Mouse (Mus musculus) limb, embryonic 10.5 days (tissue): Measurements from ENCODE around the gene Gdpd5. TPM values are rescaled to one million over a fixed set of nuclear protein-coding genes. Genes with fewer than 3 reads are reported as not detected.

Experiments used
- DNase-seq: peaks from one replicate; pipeline ENCODE4 v3.0.0-alpha.2; 2017; ENCODE audit warnings: low spot score
- H3K27ac ChIP-seq: fragments of 300-500 bp; sonication (generic); 2 replicates; pipeline ENCODE4 v1.5.1; 2016; ENCODE audit warnings: mild to moderate bottlenecking
- H3K27me3 ChIP-seq: fragments of 300-500 bp; sonication (generic); 2 replicates; pipeline ENCODE4 v1.6.1; 2016; ENCODE audit warnings: low read depth, mild to moderate bottlenecking; ENCODE audit not compliant: poor library complexity, severe bottlenecking
- H3K36me3 ChIP-seq: fragments of 300-500 bp; sonication (generic); 2 replicates; pipeline ENCODE4 v1.6.1; 2016; ENCODE audit warnings: mild to moderate bottlenecking, moderate library complexity
- H3K4me1 ChIP-seq: fragments of 300-500 bp; sonication (generic); 2 replicates; pipeline ENCODE4 v1.6.1; 2016
- H3K4me3 ChIP-seq: fragments of 300-500 bp; sonication (generic); 2 replicates; pipeline ENCODE4 v1.5.1; 2016; ENCODE audit warnings: mild to moderate bottlenecking, moderate library complexity
- H3K9me3 ChIP-seq: fragments of 300-500 bp; sonication (generic); replicated peaks from 2 replicates; pipeline ENCODE4 v1.6.1; 2016; ENCODE audit warnings: mild to moderate bottlenecking
- WGBS: fragments of 180-500 bp; shearing (Covaris S2); methylation state at CpG from one replicate; pipeline ENCODE4 v1.1.7; 2016; 5-methylcytosine and 5-hydroxymethylcytosine counted together
- polyA plus RNA-seq: library from polyadenylated mRNA; unstranded; fragments of >200 nt; fragmentation: Nextera tagmentation; extraction: Ambion mirVana; gene quantifications from 2 replicates; pipeline ENCODE4 v1.2.1, GENCODE M21; 2016

Gdpd5 gene
- polyA plus RNA-seq, result 9.9 and 12.3 TPM in 2 replicates

DNA sequence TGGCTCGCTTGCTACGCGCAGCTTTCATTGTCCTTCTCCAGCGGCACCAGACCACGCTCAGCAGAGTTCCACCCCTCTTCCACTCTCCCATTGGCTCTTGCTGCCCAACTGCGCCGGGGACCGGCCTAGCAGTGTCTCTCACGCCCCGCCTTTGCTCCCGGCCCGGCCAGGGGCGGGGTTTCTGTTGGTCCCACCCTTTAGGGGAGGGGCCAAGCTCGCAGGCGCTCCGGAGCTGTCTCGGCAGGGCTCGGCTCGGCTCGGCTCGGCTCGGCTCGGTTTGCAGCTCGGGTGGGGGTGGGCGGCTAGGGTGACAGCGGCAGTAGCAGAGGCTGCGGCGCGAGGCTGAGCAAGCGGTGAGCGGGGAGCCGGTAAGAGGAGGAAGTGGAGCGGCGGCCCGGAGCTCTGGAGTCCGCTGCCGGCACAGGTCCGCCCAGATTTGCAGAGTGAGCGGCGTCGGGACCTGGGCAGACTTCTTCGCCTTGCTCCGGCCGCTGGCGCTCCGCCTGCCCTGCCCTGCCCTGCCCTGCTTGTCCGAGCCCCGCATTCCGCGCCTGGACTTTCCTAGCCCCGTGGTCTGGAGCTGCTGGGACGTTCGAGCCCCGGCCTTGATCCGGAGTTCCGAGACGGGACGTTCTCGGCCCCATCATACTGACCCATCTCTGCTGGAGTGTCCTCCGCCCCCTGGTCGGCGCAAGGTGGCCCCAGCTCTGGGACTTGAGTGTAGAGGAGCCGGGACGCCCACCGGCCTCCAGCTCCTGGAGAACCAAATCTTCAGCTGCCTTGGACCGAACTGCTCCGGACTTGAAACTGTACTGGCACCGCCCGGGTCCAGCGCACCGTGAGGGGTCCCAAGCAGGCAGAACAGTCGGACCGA is at the start of gene Gdpd5:
TSS of gene Gdpd5 (plus strand) at position 201 of the 874 bp plus-strand sequence.
- no peaks in the 10 kb centered on the region for H3K9me3 ChIP-seq
- H3K4me1 ChIP-seq, result peaks cover 62% of the 10 kb centered on the region
- peak; percentile 100 for DNase-seq
- WGBS, result under 1% methylated on average over 72 of the region's 73 CpGs
- H3K27ac ChIP-seq, result peak within 1 kb of the TSS; percentile 98
- no peaks in the 10 kb centered on the region for H3K36me3 ChIP-seq
- H3K27me3 ChIP-seq, result peaks cover 23% of the 10 kb centered on the region
- H3K4me3 ChIP-seq, result peak within 1 kb of the TSS; percentile 69

DNA sequence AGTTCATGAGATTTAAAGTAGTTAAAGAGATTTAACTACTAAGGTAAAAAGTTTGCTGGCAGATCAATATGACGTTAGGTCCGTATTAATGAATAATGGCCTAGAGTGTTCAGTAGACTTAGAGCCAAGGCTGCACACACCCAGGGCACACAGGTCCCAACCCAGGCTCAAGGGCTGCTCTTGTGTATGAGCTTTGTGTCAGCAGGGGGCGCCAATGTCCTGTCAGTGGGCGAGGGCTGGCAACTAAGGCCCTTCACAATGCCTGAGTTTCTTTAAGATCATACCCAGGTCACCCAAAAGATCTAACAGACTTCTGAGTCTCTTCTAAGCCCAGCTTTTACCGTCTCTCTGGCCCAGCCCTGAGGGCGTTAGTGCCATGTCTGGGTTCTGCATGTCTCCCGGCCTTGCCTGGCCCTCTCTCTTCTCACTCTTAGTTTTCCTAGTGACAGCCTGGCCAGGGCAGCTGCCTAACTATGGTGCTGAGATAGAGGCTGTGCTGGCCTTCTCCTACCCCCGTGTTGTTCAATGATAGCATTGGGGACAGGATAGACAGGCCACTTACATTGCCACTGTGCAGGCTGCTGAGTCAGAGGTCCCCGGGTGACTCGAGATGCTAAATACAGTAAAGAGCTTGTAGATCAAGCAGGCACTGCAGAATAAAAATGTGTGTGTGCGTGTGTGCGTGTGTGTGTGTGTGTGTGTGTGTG is 48.3 kb upstream of the Gdpd5 start:
- Histone ChIP-seq H3K27ac (peak overlapping the region; percentile 61), H3K4me1 (peaks cover 10% of the 10 kb centered on the region), H3K27me3 (no peaks in the 10 kb centered on the region), H3K36me3 (no peaks in the 10 kb centered on the region), H3K4me3 (no peak overlapping the region), H3K9me3 (no peaks in the 10 kb centered on the region)
- peak; percentile 94 for DNase-seq
- 48% methylated on average over 12 of the region's 12 CpGs for WGBS

DNA sequence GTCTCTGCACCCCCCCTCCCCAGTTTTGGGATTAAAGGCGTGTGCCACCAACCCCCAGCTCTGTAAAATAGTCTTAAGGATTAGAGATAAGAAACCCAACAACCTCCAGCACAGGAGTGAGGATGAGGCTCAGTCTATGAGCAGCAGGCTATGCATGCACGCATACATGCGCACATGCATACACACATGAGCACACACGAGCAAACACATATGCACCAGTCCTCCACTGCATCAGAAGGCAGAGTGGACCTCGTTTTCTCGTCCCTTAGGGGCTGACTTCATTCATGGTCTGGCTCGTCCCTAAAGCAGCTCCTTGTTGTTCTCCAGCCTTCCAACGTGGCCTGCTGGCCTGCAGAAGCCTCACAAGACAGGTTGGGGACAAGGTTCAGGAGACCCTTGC is 40.5 kb upstream of the Gdpd5 start:
- Histone ChIP-seq H3K4me1 (peaks cover 4% of the 10 kb centered on the region), H3K36me3 (peaks cover 58% of the 10 kb centered on the region), H3K9me3 (no peaks in the 10 kb centered on the region), H3K27ac (no peak overlapping the region), H3K4me3 (no peak overlapping the region), H3K27me3 (no peaks in the 10 kb centered on the region)
- no peak for DNase-seq
- 85% methylated on average over 8 of the region's 8 CpGs for WGBS

DNA sequence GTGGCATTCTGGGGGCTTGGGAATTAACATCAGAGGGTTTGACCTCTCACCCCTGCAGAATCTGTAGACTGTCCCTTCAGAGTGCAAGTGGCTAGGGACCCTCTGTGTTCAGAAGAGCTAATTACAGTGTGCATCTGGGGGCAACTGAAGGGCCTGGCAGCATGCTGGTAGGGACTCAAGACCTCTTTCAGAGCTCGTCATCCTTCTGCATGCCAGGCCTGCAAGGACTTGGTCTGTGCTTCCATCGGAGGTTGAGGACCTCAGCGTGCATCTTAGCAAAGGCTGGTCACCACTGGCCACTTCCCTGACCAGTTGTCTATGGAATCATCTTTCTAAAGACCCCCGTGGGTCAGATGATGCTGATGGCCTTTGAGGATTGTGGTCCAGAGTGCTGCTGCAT is 37.6 kb upstream of the Gdpd5 start:
- H3K4me3 ChIP-seq, result no peak overlapping the region
- H3K4me1 ChIP-seq, result peaks cover 9% of the 10 kb centered on the region
- peaks cover 86% of the 10 kb centered on the region for H3K36me3 ChIP-seq
- no peak for DNase-seq
- no peaks in the 10 kb centered on the region for H3K9me3 ChIP-seq
- 83% methylated on average over 4 of the region's 4 CpGs for WGBS
- H3K27me3 ChIP-seq, result no peaks in the 10 kb centered on the region
- H3K27ac ChIP-seq, result no peak overlapping the region

DNA sequence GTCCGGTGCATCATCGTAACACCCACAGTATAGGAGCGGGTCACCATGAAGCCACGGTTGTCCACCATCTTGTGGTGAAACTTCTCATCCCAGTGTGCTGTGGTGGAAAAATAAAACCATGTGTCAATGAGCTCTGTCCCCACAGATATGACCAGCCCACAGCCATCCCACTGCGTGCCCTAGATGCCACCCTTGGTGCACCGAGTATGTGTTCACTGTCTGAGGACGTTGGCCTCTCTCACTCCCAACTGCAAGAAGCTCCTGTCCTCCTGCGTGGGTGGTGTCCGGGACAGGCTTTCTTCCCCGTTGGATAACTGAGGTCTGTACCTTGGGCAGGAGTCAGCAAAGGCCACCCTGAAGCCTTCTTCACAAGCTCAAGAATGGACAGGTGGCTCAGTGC is 33.9 kb upstream of the Gdpd5 start:
- Histone ChIP-seq H3K27ac (no peak overlapping the region), H3K36me3 (peaks cover 94% of the 10 kb centered on the region), H3K4me3 (no peak overlapping the region), H3K27me3 (no peaks in the 10 kb centered on the region), H3K4me1 (peaks cover 41% of the 10 kb centered on the region), H3K9me3 (no peaks in the 10 kb centered on the region)
- DNase-seq, result no peak
- WGBS, result 92% methylated on average over 10 of the region's 10 CpGs

DNA sequence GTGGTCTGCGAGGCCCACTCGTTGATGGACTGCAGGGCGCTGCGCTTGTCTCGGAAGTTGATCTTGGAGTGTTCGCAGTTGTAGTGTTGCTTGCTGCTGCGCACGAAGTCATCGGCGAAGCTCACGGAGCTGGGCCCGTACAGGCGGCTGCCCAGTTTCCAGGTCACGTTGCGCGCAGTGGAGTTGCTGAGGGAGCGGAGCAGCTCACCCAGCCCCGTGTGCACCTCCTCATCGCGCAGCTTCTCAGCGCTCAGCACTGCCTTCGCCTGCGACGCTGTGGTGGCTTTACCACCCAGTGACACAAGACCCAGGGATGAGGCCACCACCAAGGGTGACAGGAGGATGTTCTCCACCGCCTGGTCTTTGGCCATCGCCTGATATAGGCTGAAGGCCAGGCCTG is 32.3 kb upstream of the Gdpd5 start:
- Histone ChIP-seq H3K27me3 (no peaks in the 10 kb centered on the region), H3K4me1 (peaks cover 53% of the 10 kb centered on the region), H3K36me3 (peaks cover 78% of the 10 kb centered on the region), H3K4me3 (peak overlapping the region; percentile 17; the same call in 1 of the 2 replicates), H3K27ac (0 out of 2 replicates have a peak overlapping the region, but pooled peaks have one; percentile 21), H3K9me3 (no peaks in the 10 kb centered on the region)
- WGBS, result 96% methylated on average over 26 of the region's 26 CpGs
- no peak for DNase-seq

DNA sequence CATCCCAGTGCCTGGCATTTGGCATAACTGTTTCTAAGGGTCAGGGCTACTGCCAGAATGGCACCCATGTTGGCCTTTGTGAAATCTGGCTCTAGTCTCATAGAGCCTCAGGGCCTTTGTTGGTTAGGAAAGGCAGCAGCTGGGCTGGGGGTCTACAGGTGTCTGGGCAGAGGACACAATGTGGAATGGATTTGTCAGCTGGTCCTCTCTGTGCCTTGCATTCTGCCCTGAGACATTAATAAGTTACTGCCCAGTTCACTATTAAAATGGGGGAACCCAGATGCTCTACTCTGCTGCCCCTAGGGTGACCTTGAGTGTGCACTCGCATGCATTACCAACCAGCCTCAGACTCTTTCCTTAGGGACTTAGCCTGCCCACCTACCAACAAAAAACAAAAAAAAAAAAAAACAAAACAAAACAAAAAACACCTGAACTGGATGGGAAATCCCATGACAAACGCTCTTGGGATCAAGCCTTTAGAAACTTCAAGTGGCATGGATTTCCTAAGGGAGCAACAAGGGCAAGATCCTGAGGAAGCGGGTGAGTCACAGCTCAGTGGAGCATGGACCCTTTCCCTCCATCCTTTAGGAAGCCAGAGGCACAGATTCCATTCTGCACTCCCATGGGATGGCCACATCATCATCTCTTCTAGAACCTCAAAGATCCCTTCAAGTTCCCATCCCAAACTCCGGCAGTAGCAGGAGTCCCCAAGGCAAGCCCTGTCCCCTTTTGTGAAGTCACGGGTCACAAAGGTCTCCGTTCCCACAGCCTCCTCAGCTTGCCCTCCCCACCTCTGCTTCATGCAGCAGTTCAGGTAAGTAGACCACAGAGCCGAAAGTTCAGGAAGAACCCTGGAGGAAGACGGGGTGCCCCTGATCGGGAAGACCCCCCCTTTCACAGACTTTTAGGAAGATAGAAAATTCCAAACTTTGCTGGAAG is 31.2 kb upstream of the Gdpd5 start:
- Histone ChIP-seq H3K4me1 (peaks cover 65% of the 10 kb centered on the region), H3K4me3 (peak overlapping the region; percentile 91), H3K27me3 (no peaks in the 10 kb centered on the region), H3K36me3 (peaks cover 66% of the 10 kb centered on the region), H3K9me3 (no peaks in the 10 kb centered on the region), H3K27ac (peak overlapping the region; percentile 97)
- no peak for DNase-seq
- 85% methylated on average over 9 of the region's 9 CpGs for WGBS

DNA sequence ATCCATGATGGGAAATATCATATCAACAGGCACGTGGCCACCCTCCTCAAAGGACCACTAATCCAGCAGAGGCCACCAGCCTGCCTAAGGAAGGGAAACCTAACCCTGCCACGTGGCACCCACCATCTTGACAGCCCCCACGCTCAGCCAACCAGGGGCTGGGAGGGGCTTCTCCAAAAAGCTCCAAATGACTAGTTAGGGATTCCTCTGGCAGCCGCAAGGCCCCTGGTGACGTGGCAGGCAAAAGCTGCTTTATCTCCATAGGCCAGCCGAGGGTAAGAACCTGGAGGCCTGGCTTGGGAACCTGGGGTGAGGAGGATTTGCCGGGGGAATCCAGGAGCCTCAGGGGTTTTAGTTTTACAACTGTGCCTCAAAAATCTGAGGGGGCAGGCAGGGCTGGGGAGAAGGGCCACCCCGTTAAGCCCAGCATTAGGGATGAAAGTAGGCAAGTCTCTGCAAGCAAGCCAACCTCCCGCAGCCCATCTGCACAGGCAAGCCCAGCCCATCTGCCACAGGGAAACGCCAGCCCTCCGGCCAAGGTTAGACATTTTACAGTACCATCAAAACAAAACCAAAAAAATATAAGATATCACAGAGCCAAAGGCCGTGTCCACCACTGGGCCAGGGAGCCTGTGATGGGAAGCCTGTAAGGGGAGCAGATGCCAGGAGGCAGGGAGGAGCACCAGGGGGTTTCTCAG is 30.0 kb upstream of the Gdpd5 start:
- DNase-seq, result peak; percentile 70
- no peaks in the 10 kb centered on the region for H3K9me3 ChIP-seq
- H3K4me1 ChIP-seq, result peaks cover 77% of the 10 kb centered on the region
- H3K4me3 ChIP-seq, result peak overlapping the region; percentile 91
- H3K36me3 ChIP-seq, result peaks cover 54% of the 10 kb centered on the region
- no peaks in the 10 kb centered on the region for H3K27me3 ChIP-seq
- H3K27ac ChIP-seq, result peak overlapping the region; percentile 97
- 8% methylated on average over 12 of the region's 12 CpGs for WGBS

DNA sequence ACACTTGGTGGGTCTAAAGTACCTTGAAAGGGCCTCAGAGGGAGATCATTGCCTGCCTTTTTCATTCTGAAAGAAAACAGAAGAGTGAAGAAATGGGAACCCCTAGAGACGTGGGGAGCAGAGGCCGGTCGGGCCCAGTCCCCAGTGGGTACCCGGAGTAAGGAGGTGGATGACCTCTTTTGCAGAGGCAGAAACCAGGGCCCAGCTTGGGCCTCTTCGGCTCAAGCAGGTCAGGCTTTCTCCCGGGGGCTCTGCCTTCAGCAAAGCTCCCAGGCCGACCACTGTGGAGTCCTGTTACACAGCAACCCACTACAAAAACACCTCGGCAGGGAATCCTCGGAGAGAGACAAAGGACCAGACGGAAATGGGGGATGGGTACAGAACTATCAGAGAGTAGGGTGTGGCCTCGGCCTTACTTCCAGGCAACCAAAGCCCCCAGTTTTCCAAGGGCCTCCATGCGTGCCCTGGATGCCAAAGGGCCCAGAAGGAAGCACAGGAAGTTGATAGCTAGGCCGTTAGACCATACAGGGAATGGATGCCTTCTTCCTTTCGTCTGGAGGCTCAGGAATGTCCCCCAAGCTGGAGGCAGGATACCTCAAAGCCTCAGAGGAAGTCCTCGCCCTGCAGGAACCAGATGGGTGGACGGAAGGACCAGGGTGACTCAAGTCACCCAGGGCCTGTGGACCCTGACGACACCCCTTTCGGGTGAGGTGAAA is 29.3 kb upstream of the Gdpd5 start:
- H3K36me3 ChIP-seq, result peaks cover 47% of the 10 kb centered on the region
- H3K4me1 ChIP-seq, result peaks cover 81% of the 10 kb centered on the region
- no peaks in the 10 kb centered on the region for H3K27me3 ChIP-seq
- H3K4me3 ChIP-seq, result peak overlapping the region; percentile 91
- peak; percentile 79 for DNase-seq
- no peaks in the 10 kb centered on the region for H3K9me3 ChIP-seq
- H3K27ac ChIP-seq, result peak overlapping the region; percentile 97
- WGBS, result under 1% methylated on average over 18 of the region's 18 CpGs

DNA sequence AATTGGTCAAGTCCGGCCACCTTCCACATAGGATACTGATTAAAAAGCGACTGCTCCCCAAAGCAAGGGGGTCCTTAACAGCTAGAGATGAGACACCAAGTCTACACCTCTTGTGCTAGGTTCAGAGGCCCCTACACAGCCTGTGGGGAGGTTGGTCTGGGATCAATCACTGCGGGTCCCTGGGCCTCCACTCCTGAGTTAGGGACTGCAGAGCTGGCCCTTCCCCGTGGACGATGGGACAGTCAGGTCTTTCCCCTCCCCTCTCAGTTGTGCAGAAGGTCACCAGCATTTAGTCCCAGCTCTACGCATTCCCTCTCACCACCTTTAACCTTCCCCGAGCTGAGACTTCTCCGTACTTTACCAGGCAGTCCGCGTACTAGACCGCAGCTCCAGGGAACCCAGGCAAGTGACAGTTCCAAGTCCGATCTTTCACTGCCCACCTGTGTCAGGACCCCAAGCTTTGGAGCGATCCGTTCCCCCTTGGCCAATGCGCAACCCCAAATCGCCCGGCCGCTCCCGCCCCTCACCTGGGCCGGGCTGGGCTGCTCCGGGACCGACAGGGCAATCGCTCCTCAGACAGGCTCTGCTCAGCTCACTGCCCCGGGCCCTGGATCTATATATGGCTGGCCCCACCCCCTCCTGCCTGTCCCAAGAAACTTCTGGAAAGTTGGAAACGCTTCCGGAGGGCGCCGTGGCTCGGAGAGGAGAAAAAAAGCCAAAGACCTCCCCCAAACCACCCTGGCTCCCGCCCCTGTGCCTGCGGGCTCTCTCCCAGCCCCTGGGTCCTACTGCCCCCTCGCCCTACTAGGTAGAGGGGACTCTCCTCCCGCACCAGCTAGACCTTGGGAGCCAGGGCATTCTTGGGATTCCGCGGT is 28.5 kb upstream of the Gdpd5 start, which contains the start of gene Serpinh1:
TSS of gene Serpinh1 (minus strand) at position 714 of the 875 bp plus-strand sequence.
- under 1% methylated on average over 35 of the region's 35 CpGs for WGBS
- no peaks in the 10 kb centered on the region for H3K27me3 ChIP-seq
- H3K4me3 ChIP-seq, result peak within 1 kb of the TSS; percentile 91
- peaks cover 39% of the 10 kb centered on the region for H3K36me3 ChIP-seq
- H3K9me3 ChIP-seq, result no peaks in the 10 kb centered on the region
- H3K27ac ChIP-seq, result peak within 1 kb of the TSS; percentile 97
- peak; percentile 91 for DNase-seq
- H3K4me1 ChIP-seq, result peaks cover 87% of the 10 kb centered on the region

DNA sequence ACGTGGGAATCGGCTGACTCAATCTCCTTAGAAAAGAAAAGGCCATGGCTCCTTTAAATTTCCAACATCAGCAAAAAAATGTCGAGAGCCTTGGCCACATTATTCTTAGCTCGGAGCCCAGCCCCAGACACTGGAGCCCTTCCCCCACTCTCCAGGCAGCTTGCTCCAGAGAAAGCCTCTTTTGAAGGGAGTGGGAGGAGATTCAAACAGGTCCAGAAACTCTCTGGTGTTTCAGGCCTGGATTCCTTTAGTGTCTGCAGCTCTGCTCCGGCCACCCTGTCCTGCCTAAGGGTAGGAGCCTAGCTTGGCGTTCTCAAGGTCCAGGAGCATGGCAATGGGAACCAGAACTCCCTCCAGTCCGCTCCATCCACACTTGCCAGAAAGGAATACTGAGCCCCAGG is 25.5 kb upstream of the Gdpd5 start:
- Histone ChIP-seq H3K27me3 (no peaks in the 10 kb centered on the region), H3K4me3 (peak overlapping the region; percentile 39), H3K27ac (peak overlapping the region; percentile 97), H3K9me3 (no peaks in the 10 kb centered on the region), H3K36me3 (peaks cover 9% of the 10 kb centered on the region), H3K4me1 (peaks cover 82% of the 10 kb centered on the region)
- DNase-seq, result peak; percentile 80
- WGBS, result 9% methylated on average over 7 of the region's 7 CpGs
